Mouse (Mus musculus) G1E (cell line): ENCODE results near the gene Brms1. TPM values are rescaled to one million over a fixed set of nuclear protein-coding genes. Genes with fewer than 3 reads are reported as not detected.
"Not testable (repeated sequence)": the region's sequence is repeated elsewhere in the genome, so short reads cannot be mapped to it uniquely, and the experiment has no call there.

Source experiments
- ATAC-seq: 2 replicates; pipeline ENCODE4 v1.8.0; 2016; ENCODE audit warnings: mild to moderate bottlenecking; ENCODE audit not compliant: insufficient number of reproducible peaks, poor library complexity, low FRiP score, severe bottlenecking; ENCODE audit errors: extremely low read depth
- DNase-seq: peaks from one replicate; pipeline ENCODE4 v3.0.0; 2012; ENCODE audit warnings: low spot score
- H3K27me3 ChIP-seq: 2 replicates; pipeline ENCODE4 v1.6.1; 2012; ENCODE audit warnings: mild to moderate bottlenecking, low read length, inconsistent platforms; ENCODE audit not compliant: insufficient read depth
- H3K36me3 ChIP-seq: replicated peaks from 2 replicates; pipeline ENCODE3; 2012; ENCODE audit warnings: mild to moderate bottlenecking, inconsistent platforms
- H3K4me1 ChIP-seq: 2 replicates; pipeline ENCODE4 v1.6.1; 2012; ENCODE audit warnings: low read depth, low read length, inconsistent platforms, mixed read lengths; ENCODE audit not compliant: insufficient read depth
- H3K4me3 ChIP-seq: 2 replicates; pipeline ENCODE4 v1.5.1; 2012; ENCODE audit warnings: low read depth, mild to moderate bottlenecking, inconsistent platforms, low read length, moderate library complexity, mixed read lengths
- H3K9me3 ChIP-seq: replicated peaks from 2 replicates; pipeline ENCODE4 v1.6.1; 2012; ENCODE audit warnings: inconsistent platforms
- CTCF ChIP-seq: IDR thresholded peaks from 2 replicates; pipeline ENCODE4 v1.5.1; 2012; ENCODE audit warnings: low read depth, low read length, inconsistent platforms, mixed read lengths
- GATA1 ChIP-seq: IDR thresholded peaks from 2 replicates; pipeline ENCODE4 v1.6.1; 2012; ENCODE audit warnings: borderline replicate concordance, low read length, inconsistent platforms, mixed read lengths
- GATA2 ChIP-seq: IDR thresholded peaks from 2 replicates; pipeline ENCODE4 v1.6.1; 2012; ENCODE audit warnings: low read depth, low read length, inconsistent platforms, borderline replicate concordance
- POLR2AphosphoS5 ChIP-seq: IDR thresholded peaks from 2 replicates; pipeline ENCODE4 v1.6.1; 2012; ENCODE audit warnings: low read depth, low read length, inconsistent platforms; ENCODE audit not compliant: insufficient replicate concordance
- TAL1 ChIP-seq: conservative IDR thresholded peaks from 2 replicates; pipeline ENCODE4 v1.6.1; 2012; ENCODE audit warnings: low read depth, low read length, inconsistent platforms, mixed read lengths
- polyA plus RNA-seq: library from polyadenylated mRNA; stranded (reverse); fragments of >175 nt; gene quantifications from 2 replicates; pipeline ENCODE4 v1.2.3, GENCODE M21; 2012
- total RNA-seq, 2 experiments: library from RNA; stranded (forward) in 1 of 2; stranded (reverse) in 1 of 2; fragments of 200-1000 nt in 1 of 2; fragments of >200 nt in 1 of 2; fragmentation: Nextera tagmentation in 1 of 2; gene quantifications; 2 replicates each; pipeline ENCODE4 v1.2.3; 2014 to 2017

Gene Brms1
- total and polyA plus RNA-seq, 3 experiments, result 15.4 to 88.7 (median 18.8) TPM

DNA sequence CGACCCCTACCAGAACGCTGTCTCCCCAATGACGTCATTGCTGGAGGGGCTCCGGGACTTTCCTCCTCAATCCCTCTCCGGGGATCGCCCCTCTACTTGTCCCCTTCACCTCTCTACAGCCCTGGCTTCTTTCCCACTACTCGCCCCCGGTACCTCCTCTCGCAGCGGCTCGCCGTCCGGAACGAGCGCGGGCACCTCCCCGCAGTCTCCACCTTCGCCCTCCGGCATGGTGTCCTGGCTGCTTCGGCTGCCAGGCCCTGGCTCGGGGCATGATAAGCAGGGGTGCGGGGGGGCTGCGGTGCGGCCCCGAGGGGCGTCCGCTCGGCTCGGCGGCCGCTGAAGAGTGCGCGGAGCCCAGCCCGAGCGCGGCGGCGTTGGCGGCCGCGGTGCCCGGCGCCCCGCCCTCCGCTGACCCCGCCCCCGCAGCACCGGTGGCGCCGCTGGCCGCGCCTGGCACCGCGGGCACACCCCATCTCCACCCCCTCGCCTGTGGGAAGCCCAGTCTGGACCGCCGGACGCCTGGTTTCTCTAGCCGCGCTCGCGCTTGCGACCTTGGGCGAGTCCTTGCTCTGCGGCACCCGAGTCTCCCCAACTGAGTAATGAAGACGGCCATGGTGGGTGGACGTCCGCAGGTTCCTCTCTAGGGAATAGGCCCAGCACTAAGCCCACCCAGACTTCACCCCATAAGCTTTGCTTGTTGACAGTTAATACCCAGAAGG lies 44.1 kb downstream of the Brms1 start, which contains the start of gene Tmem151a:
Gene Tmem151a, minus strand, starts transcription at position 387 of the 719 bp plus-strand sequence.
- Histone ChIP-seq H3K27me3 (peaks cover 31% of the 10 kb centered on the region), H3K4me3 (0 out of 2 replicates have a peak within 1 kb of the TSS, but pooled peaks have one; percentile 18), H3K36me3 (peaks cover 11% of the 10 kb centered on the region), H3K4me1 (peaks cover 34% of the 10 kb centered on the region), H3K9me3 (no peaks in the 10 kb centered on the region)
- ATAC-seq, result no peak
- DNase-seq, result no peak
- TF ChIP-seq GATA1, result no peak
- TF ChIP-seq CTCF, result no peak
- TF ChIP-seq POLR2AphosphoS5, result no peak
- TF ChIP-seq TAL1, result no peak
- TF ChIP-seq GATA2, result no peak

DNA sequence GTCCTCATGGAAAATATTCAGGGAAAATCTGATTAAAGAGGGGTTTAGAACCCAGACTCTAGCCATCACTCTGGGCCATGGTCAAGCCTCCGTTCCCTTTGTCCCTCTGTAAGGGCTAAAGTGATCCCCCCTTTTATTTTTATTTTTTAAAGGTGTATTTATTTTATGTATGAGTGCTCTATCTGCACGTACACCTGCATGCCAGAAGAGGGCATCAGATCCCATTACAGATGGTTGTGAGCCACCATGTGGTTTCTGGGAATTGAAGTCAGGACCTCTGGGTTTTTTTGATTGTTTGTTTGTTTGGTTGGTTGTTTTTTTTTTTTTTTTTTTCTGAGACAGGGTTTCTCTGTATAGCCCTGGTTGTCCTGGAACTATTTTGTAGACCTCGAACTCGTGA lies 45.4 kb downstream of the Brms1 start:
- not testable (repeated sequence) for DNase-seq, ATAC-seq, H3K4me3 ChIP-seq, H3K9me3 ChIP-seq
- H3K36me3 ChIP-seq, result peaks cover 24% of the 10 kb centered on the region
- peaks cover 34% of the 10 kb centered on the region for H3K4me1 ChIP-seq
- peaks cover 27% of the 10 kb centered on the region for H3K27me3 ChIP-seq

DNA sequence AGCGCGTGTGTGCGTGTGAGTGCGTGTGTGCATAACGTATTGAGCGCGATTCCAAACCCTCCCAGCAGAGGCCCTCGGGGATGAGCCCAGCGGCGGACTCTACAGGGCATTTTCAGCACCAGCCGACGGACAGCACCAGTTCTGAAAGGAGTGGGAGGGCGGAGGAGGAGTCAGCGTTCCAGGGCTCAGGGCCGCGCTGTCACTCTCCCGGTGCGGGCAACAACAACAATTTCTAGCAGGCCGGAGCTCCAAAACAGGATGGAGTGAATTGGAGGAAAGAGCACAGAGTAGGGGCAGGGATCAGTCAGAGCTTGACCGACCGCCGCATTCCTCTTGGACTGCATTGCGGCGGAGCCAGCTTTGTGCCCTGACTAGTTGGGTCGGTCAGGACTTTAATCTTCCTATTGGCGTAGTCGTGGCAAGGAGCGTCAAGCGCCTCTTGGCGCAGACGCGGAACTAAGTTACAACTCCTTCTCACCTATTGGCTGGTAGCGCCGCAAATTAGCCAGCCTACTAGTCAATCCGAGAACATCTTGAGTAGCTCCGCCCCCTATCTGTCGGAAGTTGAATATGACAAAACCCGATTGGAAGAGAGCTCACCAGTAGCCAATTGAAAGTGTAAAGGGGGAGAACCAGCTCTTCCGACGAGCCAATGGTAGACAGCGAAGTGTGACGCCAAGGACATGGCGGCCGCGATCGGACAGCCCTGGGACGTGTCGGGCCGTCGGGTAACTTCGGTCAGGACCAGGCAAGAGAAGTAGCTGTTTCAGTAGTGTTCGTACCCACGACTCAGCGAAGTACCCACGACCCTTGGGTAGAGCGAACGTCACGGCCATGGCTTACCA lies 47.0 kb downstream of the Brms1 start, which contains the start of gene Yif1a:
Gene Yif1a, plus strand, starts transcription at position 655 of the 845 bp plus-strand sequence.
- H3K4me3 ChIP-seq, result peak within 1 kb of the TSS; percentile 98
- no peaks in the 10 kb centered on the region for H3K9me3 ChIP-seq
- ATAC-seq (peak; percentile 90), DNase-seq (peak; percentile 98)
- peaks cover 39% of the 10 kb centered on the region for H3K36me3 ChIP-seq
- peaks cover 28% of the 10 kb centered on the region for H3K4me1 ChIP-seq
- TF ChIP-seq GATA1, result no peak
- TF ChIP-seq CTCF, result 0 out of 2 replicates have a peak, but pooled peaks have one; percentile 14
- TF ChIP-seq POLR2AphosphoS5, result no peak
- peaks cover 15% of the 10 kb centered on the region for H3K27me3 ChIP-seq

DNA sequence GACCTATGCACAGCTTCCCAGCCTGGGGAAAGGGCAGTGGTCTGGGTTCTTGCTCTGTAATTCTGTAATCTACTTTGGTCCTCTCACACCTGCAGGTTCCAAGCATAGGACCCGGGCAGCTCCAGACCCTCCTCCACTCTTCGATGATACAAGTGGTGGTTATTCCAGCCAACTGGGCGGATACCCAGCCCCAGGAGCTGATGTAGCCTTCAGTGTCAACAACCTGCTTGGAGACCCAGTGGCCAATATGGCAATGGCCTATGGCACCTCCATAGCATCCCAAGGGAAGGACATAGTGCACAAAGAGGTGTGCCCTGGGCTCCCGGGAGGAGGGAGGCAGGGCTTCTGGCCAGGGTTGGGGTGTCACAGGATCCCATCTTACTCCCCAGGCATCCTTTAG lies 48.2 kb downstream of the Brms1 start:
- Histone ChIP-seq H3K4me1 (peaks cover 38% of the 10 kb centered on the region), H3K36me3 (peaks cover 50% of the 10 kb centered on the region), H3K9me3 (no peaks in the 10 kb centered on the region), H3K4me3 (peak overlapping the region; percentile 98; the same call in 1 of the 2 replicates), H3K27me3 (peaks cover 10% of the 10 kb centered on the region)
- ATAC-seq, result no peak
- no peak for DNase-seq
- no peak for TF ChIP-seq GATA1
- TF ChIP-seq GATA2, result no peak
- TF ChIP-seq TAL1, result no peak
- no peak for TF ChIP-seq CTCF
- TF ChIP-seq POLR2AphosphoS5, result no peak

DNA sequence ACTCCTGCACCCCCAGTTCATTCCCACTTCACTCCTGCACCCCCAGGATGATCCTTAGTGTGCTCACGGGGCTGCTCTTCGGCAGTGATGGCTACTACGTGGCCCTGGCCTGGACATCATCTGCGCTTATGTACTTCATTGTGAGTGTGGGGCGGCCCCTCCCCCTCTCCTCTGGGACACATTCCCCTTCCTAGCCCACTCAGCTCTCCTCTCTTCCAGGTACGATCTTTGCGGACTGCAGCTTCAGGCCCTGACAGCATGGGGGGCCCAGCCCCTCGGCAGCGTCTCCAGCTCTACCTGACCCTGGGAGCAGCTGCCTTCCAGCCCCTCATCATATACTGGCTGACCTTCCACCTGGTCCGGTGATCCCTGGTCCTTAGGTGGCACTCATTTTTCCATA lies 50.9 kb downstream of the Brms1 start:
- Histone ChIP-seq H3K4me3 (no peak overlapping the region), H3K36me3 (peaks cover 50% of the 10 kb centered on the region), H3K9me3 (no peaks in the 10 kb centered on the region), H3K4me1 (peaks cover 48% of the 10 kb centered on the region), H3K27me3 (peaks cover 12% of the 10 kb centered on the region)
- TF ChIP-seq TAL1 (no peak), CTCF (no peak), GATA2 (no peak), POLR2AphosphoS5 (no peak), GATA1 (no peak)
- no peak for DNase-seq
- no peak for ATAC-seq

DNA sequence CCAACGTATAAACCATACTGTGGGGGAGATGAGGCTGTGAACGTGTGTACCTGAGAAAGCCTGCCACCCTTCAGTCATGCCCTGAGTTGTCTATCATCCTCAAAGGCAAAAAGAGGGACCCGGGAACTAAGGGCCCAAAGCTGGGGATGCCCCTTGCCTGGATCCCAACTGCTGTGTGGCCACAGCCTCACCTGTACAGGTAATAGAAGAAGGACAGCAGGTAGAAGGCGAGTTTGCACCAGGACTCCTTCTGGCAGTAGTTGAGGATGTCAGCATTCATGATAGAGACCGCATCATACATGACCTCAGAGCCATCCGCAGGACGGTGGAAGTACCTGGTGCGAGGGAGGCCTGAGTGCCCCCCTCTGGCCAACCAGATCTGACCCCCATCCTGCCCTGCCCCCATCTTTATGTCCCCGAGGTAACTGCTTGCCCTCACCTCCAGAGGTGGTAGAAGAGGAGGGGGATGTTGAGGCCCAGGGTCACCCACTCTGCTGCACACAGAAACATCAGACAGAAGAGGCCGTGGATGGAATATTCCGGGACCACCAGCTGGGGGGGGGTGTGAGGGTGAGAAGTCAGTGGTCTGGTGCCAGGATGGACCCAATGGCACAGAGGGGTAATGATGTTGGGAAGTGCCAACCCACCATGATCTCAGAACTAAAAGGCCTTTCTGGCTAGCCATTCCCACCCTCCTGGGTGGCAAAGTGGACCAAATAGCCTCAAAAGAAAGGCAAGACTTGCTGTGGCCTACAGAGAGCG lies 52.5 kb downstream of the Brms1 start:
- ATAC-seq, result no peak
- peaks cover 49% of the 10 kb centered on the region for H3K4me1 ChIP-seq
- TF ChIP-seq GATA1 (no peak), POLR2AphosphoS5 (no peak)
- no peaks in the 10 kb centered on the region for H3K9me3 ChIP-seq
- DNase-seq, result no peak
- H3K36me3 ChIP-seq, result peaks cover 51% of the 10 kb centered on the region
- H3K27me3 ChIP-seq, result peaks cover 17% of the 10 kb centered on the region
- no peak overlapping the region for H3K4me3 ChIP-seq
